Mouse (Mus musculus): ENCODE measurements around the gene Rapgef4.

- no peak for TF ChIP-seq CTCF (IDR thresholded peaks at IDR 0.05; ENCODE audit: extremely low read depth, insufficient read depth, low read length)
- TF ChIP-seq POLR2A (IDR thresholded peaks at IDR 0.05; ENCODE audit: extremely low read depth, insufficient read depth, low read length), result no peak
Observed at GRCm38 (mm10) chr2:72125786-72126185, 144.7 kb downstream of the Rapgef4 start.
